Mouse (Mus musculus): ENCODE measurements at regions not wholly inside any gene's neighbourhood (a gene's known extent, or its start where the extent isn't known, plus 50 kb on each side); places are given as distances from the start of the nearest gene placed in this dataset.
"Not testable (repeated sequence)": the region's sequence is repeated elsewhere in the genome, so short reads cannot be mapped to it uniquely, and the experiment has no call there.

GRCm38 (mm10) chr10:15321480-15321879, 603.5 kb upstream of the Gje1 start:
- H3K27ac ChIP-seq = no peak overlapping the region
- H3K9ac ChIP-seq = no peak overlapping the region
- no peaks in the 10 kb centered on the region for H3K4me1 ChIP-seq

GRCm38 (mm10) chr10:15317017-15317607, 599.1 kb upstream of the Gje1 start:
- no peak for ATAC-seq
- Histone ChIP-seq H3K4me2 (no peak overlapping the region), H3K4me3 (no peak overlapping the region), H3K9ac (no peak overlapping the region), H3K4me1 (no peaks in the 10 kb centered on the region), H3K9me3 (replicated peaks) (no peaks in the 10 kb centered on the region), H3K27me3 (replicated peaks) (no peaks in the 10 kb centered on the region), H3K36me3 (no peaks in the 10 kb centered on the region), H3K27ac (no peak overlapping the region)
- WGBS (ENCODE audit: insufficient replicate concordance) = 61% methylated on average over 2 of the region's 2 CpGs

More at GRCm38 (mm10) chr10:15321480-15321879, 603.5 kb upstream of the Gje1 start:
- no peaks in the 10 kb centered on the region for H3K36me3 ChIP-seq
- no peak for ATAC-seq
- no peaks in the 10 kb centered on the region for H3K9me3 ChIP-seq (replicated peaks)
- no peak overlapping the region for H3K4me3 ChIP-seq
- H3K27me3 ChIP-seq (replicated peaks) = no peaks in the 10 kb centered on the region
- no peak overlapping the region for H3K4me2 ChIP-seq

- ATAC-seq = no peak
- 40% methylated on average over 2 of the region's 2 CpGs for WGBS (ENCODE audit: insufficient replicate concordance)
- H3K4me3 ChIP-seq = no peak overlapping the region
- H3K27ac ChIP-seq = no peak overlapping the region
- no peaks in the 10 kb centered on the region for H3K4me1 ChIP-seq
- H3K9me3 ChIP-seq (replicated peaks) = no peaks in the 10 kb centered on the region
- no peak overlapping the region for H3K4me2 ChIP-seq
- H3K9ac ChIP-seq = no peak overlapping the region
- no peaks in the 10 kb centered on the region for H3K36me3 ChIP-seq
- no peaks in the 10 kb centered on the region for H3K27me3 ChIP-seq (replicated peaks)
These were observed 592.6 kb upstream of the Gje1 start for GRCm38 (mm10) chr10:15310650-15311049.

- Histone ChIP-seq H3K27me3 (replicated peaks) (no peaks in the 10 kb centered on the region), H3K4me3 (no peak overlapping the region), H3K4me1 (no peaks in the 10 kb centered on the region), H3K9me3 (replicated peaks) (no peaks in the 10 kb centered on the region), H3K9ac (no peak overlapping the region), H3K27ac (no peak overlapping the region), H3K4me2 (no peak overlapping the region), H3K36me3 (no peaks in the 10 kb centered on the region)
- no peak for ATAC-seq
- 58% methylated on average over 3 of the region's 3 CpGs for WGBS (ENCODE audit: insufficient replicate concordance)
These were observed 587.9 kb upstream of the Gje1 start for GRCm38 (mm10) chr10:15305811-15306473.

- ATAC-seq = peak; percentile 60; the same call in 1 of the 2 replicates
- no peaks in the 10 kb centered on the region for H3K4me1 ChIP-seq
- no peaks in the 10 kb centered on the region for H3K36me3 ChIP-seq
- H3K9ac ChIP-seq = no peak overlapping the region
- no peak overlapping the region; the same call in 1 of the 2 replicates for H3K4me2 ChIP-seq
- no peak overlapping the region for H3K27ac ChIP-seq
- WGBS (ENCODE audit: insufficient replicate concordance) = 31% methylated on average over 8 of the region's 8 CpGs
- H3K27me3 ChIP-seq (replicated peaks) = no peaks in the 10 kb centered on the region
- no peaks in the 10 kb centered on the region for H3K9me3 ChIP-seq (replicated peaks)
- no peak overlapping the region for H3K4me3 ChIP-seq
These were observed 582.4 kb upstream of the Gje1 start for GRCm38 (mm10) chr10:15300199-15301085.

GRCm38 (mm10) chr10:15299331-15300198, 581.6 kb upstream of the Gje1 start:
- H3K27me3 ChIP-seq (replicated peaks) = no peaks in the 10 kb centered on the region
- ATAC-seq = no peak
- H3K4me2 ChIP-seq = no peak overlapping the region
- H3K27ac ChIP-seq = no peak overlapping the region
- no peaks in the 10 kb centered on the region for H3K36me3 ChIP-seq
- H3K4me1 ChIP-seq = no peaks in the 10 kb centered on the region
- H3K9me3 ChIP-seq (replicated peaks) = no peaks in the 10 kb centered on the region
- H3K4me3 ChIP-seq = no peak overlapping the region
- 40% methylated on average over 11 of the region's 11 CpGs for WGBS (ENCODE audit: insufficient replicate concordance)
- H3K9ac ChIP-seq = no peak overlapping the region

- no peaks in the 10 kb centered on the region for H3K9me3 ChIP-seq (replicated peaks)
- H3K4me1 ChIP-seq = no peaks in the 10 kb centered on the region
- no peak overlapping the region for H3K27ac ChIP-seq
- no peaks in the 10 kb centered on the region for H3K27me3 ChIP-seq (replicated peaks)
- no peak overlapping the region for H3K4me2 ChIP-seq
- no peak overlapping the region for H3K9ac ChIP-seq
- H3K36me3 ChIP-seq = no peaks in the 10 kb centered on the region
- 64% methylated on average over 2 of the region's 2 CpGs for WGBS (ENCODE audit: insufficient replicate concordance)
- ATAC-seq = no peak
- no peak overlapping the region for H3K4me3 ChIP-seq
These were observed 579.2 kb upstream of the Gje1 start for GRCm38 (mm10) chr10:15297257-15297656.

- no peak for ATAC-seq
- 50% methylated on average over 1 of the region's 1 CpGs for WGBS (ENCODE audit: insufficient replicate concordance)
- Histone ChIP-seq H3K36me3 (no peaks in the 10 kb centered on the region), H3K27ac (no peak overlapping the region), H3K4me1 (no peaks in the 10 kb centered on the region), H3K4me2 (no peak overlapping the region), H3K9ac (no peak overlapping the region), H3K9me3 (replicated peaks) (no peaks in the 10 kb centered on the region), H3K4me3 (no peak overlapping the region), H3K27me3 (replicated peaks) (no peaks in the 10 kb centered on the region)
These were observed 576.1 kb upstream of the Gje1 start for GRCm38 (mm10) chr10:15294125-15294524.

- not testable (repeated sequence) for H3K4me2 ChIP-seq; H3K36me3 ChIP-seq; H3K27me3 ChIP-seq (replicated peaks); H3K4me1 ChIP-seq; H3K9ac ChIP-seq; H3K9me3 ChIP-seq (replicated peaks); H3K4me3 ChIP-seq; ATAC-seq; H3K27ac ChIP-seq
- WGBS (ENCODE audit: insufficient replicate concordance) = 83% methylated on average over 1 of the region's 1 CpGs
These were observed 545.3 kb upstream of the Gje1 start for GRCm38 (mm10) chr10:15263337-15263736.

- not testable (repeated sequence) for H3K4me3 ChIP-seq; H3K4me1 ChIP-seq; ATAC-seq; H3K36me3 ChIP-seq; H3K27me3 ChIP-seq (replicated peaks); H3K4me2 ChIP-seq; H3K27ac ChIP-seq; H3K9ac ChIP-seq; H3K9me3 ChIP-seq (replicated peaks)
- 60% methylated on average over 7 of the region's 7 CpGs for WGBS (ENCODE audit: insufficient replicate concordance)
These were observed 544.3 kb upstream of the Gje1 start for GRCm38 (mm10) chr10:15262282-15262681.

GRCm38 (mm10) chr10:15249402-15250086, 531.5 kb upstream of the Gje1 start:
- Histone ChIP-seq H3K4me2 (no peak overlapping the region), H3K4me3 (no peak overlapping the region), H3K36me3 (no peaks in the 10 kb centered on the region), H3K9ac (no peak overlapping the region), H3K4me1 (no peaks in the 10 kb centered on the region), H3K9me3 (replicated peaks) (no peaks in the 10 kb centered on the region), H3K27me3 (replicated peaks) (no peaks in the 10 kb centered on the region), H3K27ac (no peak overlapping the region)
- 69% methylated on average over 2 of the region's 2 CpGs for WGBS (ENCODE audit: insufficient replicate concordance)
- no peak for ATAC-seq
